Mouse (Mus musculus) macrophage (primary cell): ENCODE data around the gene Uhrf1bp1. TPM values are rescaled to one million over a fixed set of nuclear protein-coding genes. Genes with fewer than 3 reads are reported as not detected.

Experiments
- H3K27ac ChIP-seq: fragments of 350-480 bp; formaldehyde crosslinking; 2 replicates; pipeline ENCODE4 v1.9.0; 2021
- H3K36me3 ChIP-seq: fragments of 350-480 bp; formaldehyde crosslinking; 2 replicates; pipeline ENCODE4 v1.9.0; 2021; ENCODE audit errors: inconsistent target
- H3K4me3 ChIP-seq: fragments of 350-480 bp; formaldehyde crosslinking; 2 replicates; pipeline ENCODE4 v1.9.0; 2021; ENCODE audit errors: inconsistent target
- H3K79me2 ChIP-seq: fragments of 350-480 bp; formaldehyde crosslinking; 2 replicates; pipeline ENCODE4 v1.9.0; 2021; ENCODE audit errors: inconsistent target
- WGBS: methylation state at CpG from one replicate; pipeline ENCODE4 v1.1.7; 2026; ENCODE audit warnings: inconsistent platforms; ENCODE audit not compliant: missing documents; 5-methylcytosine and 5-hydroxymethylcytosine counted together
- polyA plus RNA-seq: library from polyadenylated mRNA; stranded (reverse); fragments of 250-400 nt; gene quantifications from 3 replicates; pipeline ENCODE4 v1.2.4, GENCODE M21; 2018; ENCODE audit warnings: inconsistent platforms

Gene Uhrf1bp1
- polyA plus RNA-seq, 1 experiment from 2014 or later, result 7.6 TPM

GRCm38 (mm10) chr17:27914742-27915141, 58.5 kb downstream of the Uhrf1bp1 start:
- no peak overlapping the region for H3K27ac ChIP-seq
- no peak overlapping the region for H3K4me3 ChIP-seq
- H3K79me2 ChIP-seq, result peaks cover 93% of the 10 kb centered on the region
- H3K36me3 ChIP-seq, result no peaks in the 10 kb centered on the region; the same call in 1 of the 2 replicates
- 95% methylated on average over 4 of the region's 4 CpGs for WGBS

- 98% methylated on average over 4 of the region's 4 CpGs for WGBS
- Histone ChIP-seq H3K79me2 (peaks cover 100% of the 10 kb centered on the region), H3K4me3 (no peak overlapping the region), H3K36me3 (no peaks in the 10 kb centered on the region; the same call in 1 of the 2 replicates), H3K27ac (no peak overlapping the region)
Measured at GRCm38 (mm10) chr17:27916366-27916765, 60.1 kb downstream of the Uhrf1bp1 start.

GRCm38 (mm10) chr17:27920676-27921075, 64.4 kb downstream of the Uhrf1bp1 start:
- H3K36me3 ChIP-seq, result peaks cover 5% of the 10 kb centered on the region; the same call in 1 of the 2 replicates
- no peak overlapping the region for H3K27ac ChIP-seq
- 90% methylated on average over 4 of the region's 4 CpGs for WGBS
- no peak overlapping the region for H3K4me3 ChIP-seq
- peaks cover 100% of the 10 kb centered on the region for H3K79me2 ChIP-seq

- WGBS, result 95% methylated on average over 11 of the region's 11 CpGs
- no peak overlapping the region for H3K27ac ChIP-seq
- peaks cover 100% of the 10 kb centered on the region for H3K79me2 ChIP-seq
- no peak overlapping the region for H3K4me3 ChIP-seq
- H3K36me3 ChIP-seq, result peaks cover 5% of the 10 kb centered on the region; the same call in 1 of the 2 replicates
Measured at GRCm38 (mm10) chr17:27922174-27922712, 66.0 kb downstream of the Uhrf1bp1 start.

- Histone ChIP-seq H3K36me3 (peaks cover 5% of the 10 kb centered on the region; the same call in 1 of the 2 replicates), H3K27ac (no peak overlapping the region), H3K4me3 (no peak overlapping the region), H3K79me2 (peaks cover 100% of the 10 kb centered on the region)
- WGBS, result 95% methylated on average over 4 of the region's 4 CpGs
Measured at GRCm38 (mm10) chr17:27925054-27925453, 68.8 kb downstream of the Uhrf1bp1 start.

GRCm38 (mm10) chr17:27925504-27925903, 69.3 kb downstream of the Uhrf1bp1 start:
- no peak overlapping the region for H3K4me3 ChIP-seq
- H3K27ac ChIP-seq, result no peak overlapping the region
- H3K79me2 ChIP-seq, result peaks cover 100% of the 10 kb centered on the region
- 52% methylated on average over 7 of the region's 7 CpGs for WGBS
- peaks cover 5% of the 10 kb centered on the region; the same call in 1 of the 2 replicates for H3K36me3 ChIP-seq

- Histone ChIP-seq H3K27ac (no peak overlapping the region), H3K79me2 (peaks cover 100% of the 10 kb centered on the region), H3K4me3 (no peak overlapping the region), H3K36me3 (no peaks in the 10 kb centered on the region)
- 90% methylated on average over 5 of the region's 5 CpGs for WGBS
Measured at GRCm38 (mm10) chr17:27930291-27930690, 74.0 kb downstream of the Uhrf1bp1 start.

- WGBS, result 57% methylated on average over 4 of the region's 4 CpGs
- Histone ChIP-seq H3K4me3 (no peak overlapping the region), H3K79me2 (peaks cover 100% of the 10 kb centered on the region), H3K36me3 (no peaks in the 10 kb centered on the region), H3K27ac (no peak overlapping the region)
Measured at GRCm38 (mm10) chr17:27931826-27932225, 75.6 kb downstream of the Uhrf1bp1 start.

GRCm38 (mm10) chr17:27934136-27934910, 78.1 kb downstream of the Uhrf1bp1 start:
- 97% methylated on average over 10 of the region's 10 CpGs for WGBS
- Histone ChIP-seq H3K36me3 (no peaks in the 10 kb centered on the region), H3K27ac (peak overlapping the region; percentile 35; the same call in 1 of the 2 replicates), H3K79me2 (peaks cover 100% of the 10 kb centered on the region), H3K4me3 (no peak overlapping the region)

GRCm38 (mm10) chr17:27935091-27935490, 78.8 kb downstream of the Uhrf1bp1 start:
- peak overlapping the region; percentile 35 for H3K27ac ChIP-seq
- H3K79me2 ChIP-seq, result peaks cover 100% of the 10 kb centered on the region
- WGBS, result 0% methylated on average over 3 of the region's 3 CpGs
- no peak overlapping the region for H3K4me3 ChIP-seq
- H3K36me3 ChIP-seq, result no peaks in the 10 kb centered on the region

GRCm38 (mm10) chr17:27937054-27937615, 80.9 kb downstream of the Uhrf1bp1 start:
- Histone ChIP-seq H3K27ac (0 out of 2 replicates have a peak overlapping the region, but pooled peaks have one; percentile 28), H3K4me3 (no peak overlapping the region), H3K36me3 (no peaks in the 10 kb centered on the region), H3K79me2 (peaks cover 100% of the 10 kb centered on the region)
- 98% methylated on average over 4 of the region's 4 CpGs for WGBS

GRCm38 (mm10) chr17:27938121-27938754, 82.0 kb downstream of the Uhrf1bp1 start:
- Histone ChIP-seq H3K4me3 (no peak overlapping the region), H3K36me3 (no peaks in the 10 kb centered on the region), H3K27ac (peak overlapping the region; percentile 28), H3K79me2 (peaks cover 100% of the 10 kb centered on the region)
- 54% methylated on average over 12 of the region's 12 CpGs for WGBS

- Histone ChIP-seq H3K79me2 (peaks cover 100% of the 10 kb centered on the region), H3K36me3 (no peaks in the 10 kb centered on the region), H3K4me3 (no peak overlapping the region), H3K27ac (0 out of 2 replicates have a peak overlapping the region, but pooled peaks have one; percentile 28)
- 90% methylated on average over 5 of the region's 5 CpGs for WGBS
Measured at GRCm38 (mm10) chr17:27939028-27939427, 82.8 kb downstream of the Uhrf1bp1 start.

- Histone ChIP-seq H3K4me3 (no peak overlapping the region), H3K36me3 (no peaks in the 10 kb centered on the region), H3K79me2 (peaks cover 100% of the 10 kb centered on the region), H3K27ac (no peak overlapping the region)
- 100% methylated on average over 4 of the region's 4 CpGs for WGBS
Measured at GRCm38 (mm10) chr17:27940352-27940751, 84.1 kb downstream of the Uhrf1bp1 start.
